Mouse (Mus musculus) midbrain, embryonic 11.5 days (tissue): ENCODE data around the gene Itpkb. TPM values are rescaled to one million over a fixed set of nuclear protein-coding genes. Genes with fewer than 3 reads are reported as not detected.

ENCODE experiments used
- ATAC-seq: fragments of 200-750 bp; cut with Nextera tagmentation; 2 replicates; pipeline ENCODE4 v1.8.0; 2017; ENCODE audit warnings: moderate TSS enrichment, moderate library complexity; ENCODE audit not compliant: low FRiP score
- DNase-seq: peaks from one replicate; pipeline ENCODE4 v3.0.0; 2015; ENCODE audit warnings: low spot score; ENCODE audit errors: missing footprints
- H3K27ac ChIP-seq: fragments of 300-500 bp; sonication (generic); 2 replicates; pipeline ENCODE4 v1.5.1; 2014; ENCODE audit warnings: low read depth, low read length
- H3K27me3 ChIP-seq: fragments of 300-500 bp; sonication (generic); 2 replicates; pipeline ENCODE4 v1.6.1; 2014; ENCODE audit warnings: mild to moderate bottlenecking, low read length, moderate library complexity, mixed read lengths; ENCODE audit not compliant: control insufficient read depth, insufficient read depth
- H3K36me3 ChIP-seq: fragments of 300-500 bp; sonication (generic); 2 replicates; pipeline ENCODE4 v1.6.1; 2014; ENCODE audit warnings: mild to moderate bottlenecking, low read length, moderate library complexity, mixed read lengths; ENCODE audit not compliant: control insufficient read depth, insufficient read depth
- H3K4me1 ChIP-seq: fragments of 300-500 bp; sonication (generic); 2 replicates; pipeline ENCODE4 v1.6.1; 2014; ENCODE audit warnings: low read length; ENCODE audit not compliant: control insufficient read depth, insufficient read depth
- H3K4me2 ChIP-seq: fragments of 300-500 bp; sonication (generic); 2 replicates; pipeline ENCODE4 v1.6.1; 2014; ENCODE audit warnings: mild to moderate bottlenecking, moderate library complexity
- H3K4me3 ChIP-seq: fragments of 300-500 bp; sonication (generic); 2 replicates; pipeline ENCODE4 v1.5.1; 2014; ENCODE audit warnings: low read depth, low read length
- H3K9ac ChIP-seq: fragments of 300-500 bp; sonication (generic); 2 replicates; pipeline ENCODE4 v1.6.1; 2014; ENCODE audit warnings: low read length
- H3K9me3 ChIP-seq: fragments of 300-500 bp; sonication (generic); 2 replicates; pipeline ENCODE4 v1.6.1; 2016; ENCODE audit warnings: low read length; ENCODE audit not compliant: control insufficient read depth
- WGBS: fragments of 180-500 bp; shearing (Covaris S2); extraction: QIAGEN DNeasy Blood & Tissue Kit; methylation state at CpG from one replicate; pipeline ENCODE4 v1.1.7; 2014; 5-methylcytosine and 5-hydroxymethylcytosine counted together
- polyA plus RNA-seq: library from polyadenylated mRNA; unstranded; fragments of >200 nt; fragmentation: Nextera tagmentation; extraction: Ambion mirVana; gene quantifications from 2 replicates; pipeline ENCODE4 v1.2.1, GENCODE M21; 2014

The Itpkb gene
- polyA plus RNA-seq, 1 experiment from 2014 or later, result 1.9 TPM

- no peak for ATAC-seq
- 90% methylated on average over 5 of the region's 5 CpGs for WGBS
- no peaks in the 10 kb centered on the region; the same call in 1 of the 2 replicates for H3K4me1 ChIP-seq
These were observed 132.1 kb downstream of the Itpkb start for GRCm38 (mm10) chr1:180462396-180462795.

GRCm38 (mm10) chr1:180462983-180463475 is 132.7 kb downstream of the Itpkb start:
- no peak overlapping the region for H3K4me3 ChIP-seq
- H3K27ac ChIP-seq, result no peak overlapping the region
- H3K27me3 ChIP-seq, result no peaks in the 10 kb centered on the region
- no peaks in the 10 kb centered on the region for H3K36me3 ChIP-seq
- no peak overlapping the region for H3K4me2 ChIP-seq
- no peaks in the 10 kb centered on the region; the same call in 1 of the 2 replicates for H3K4me1 ChIP-seq
- no peak overlapping the region for H3K9ac ChIP-seq
- DNase-seq (no peak), ATAC-seq (no peak)
- 90% methylated on average over 5 of the region's 5 CpGs for WGBS
- no peaks in the 10 kb centered on the region for H3K9me3 ChIP-seq

More at GRCm38 (mm10) chr1:180462396-180462795, 132.1 kb downstream of the Itpkb start:
- H3K9ac ChIP-seq, result no peak overlapping the region
- DNase-seq, result no peak
- no peaks in the 10 kb centered on the region for H3K9me3 ChIP-seq
- no peaks in the 10 kb centered on the region for H3K36me3 ChIP-seq
- H3K4me2 ChIP-seq, result no peak overlapping the region
- no peaks in the 10 kb centered on the region for H3K27me3 ChIP-seq
- H3K4me3 ChIP-seq, result no peak overlapping the region
- no peak overlapping the region for H3K27ac ChIP-seq

- DNase-seq (no peak), ATAC-seq (no peak)
- Histone ChIP-seq H3K36me3 (no peaks in the 10 kb centered on the region), H3K27ac (no peak overlapping the region), H3K4me2 (no peak overlapping the region), H3K4me3 (no peak overlapping the region), H3K9me3 (no peaks in the 10 kb centered on the region), H3K27me3 (no peaks in the 10 kb centered on the region), H3K9ac (no peak overlapping the region), H3K4me1 (no peaks in the 10 kb centered on the region; the same call in 1 of the 2 replicates)
- WGBS, result 75% methylated on average over 5 of the region's 5 CpGs
These were observed 134.1 kb downstream of the Itpkb start for GRCm38 (mm10) chr1:180464357-180464756.

- no peak overlapping the region for H3K9ac ChIP-seq
- no peak overlapping the region for H3K27ac ChIP-seq
- no peak overlapping the region for H3K4me2 ChIP-seq
- no peaks in the 10 kb centered on the region for H3K9me3 ChIP-seq
- DNase-seq (peak; percentile 81), ATAC-seq (no peak)
- no peaks in the 10 kb centered on the region for H3K36me3 ChIP-seq
- no peaks in the 10 kb centered on the region for H3K4me1 ChIP-seq
- H3K4me3 ChIP-seq, result no peak overlapping the region
- H3K27me3 ChIP-seq, result no peaks in the 10 kb centered on the region
- 73% methylated on average over 5 of the region's 5 CpGs for WGBS
These were observed 135.3 kb downstream of the Itpkb start for GRCm38 (mm10) chr1:180465620-180466019.

GRCm38 (mm10) chr1:180468004-180468403 is 137.7 kb downstream of the Itpkb start:
- WGBS, result 91% methylated on average over 4 of the region's 4 CpGs
- Histone ChIP-seq H3K4me1 (no peaks in the 10 kb centered on the region), H3K4me3 (no peak overlapping the region), H3K27me3 (no peaks in the 10 kb centered on the region), H3K27ac (no peak overlapping the region), H3K9me3 (no peaks in the 10 kb centered on the region), H3K9ac (no peak overlapping the region), H3K4me2 (no peak overlapping the region), H3K36me3 (no peaks in the 10 kb centered on the region)
- no peak for DNase-seq
- ATAC-seq, result no peak

GRCm38 (mm10) chr1:180473566-180473965 is 143.3 kb downstream of the Itpkb start:
- Histone ChIP-seq H3K4me2 (no peak overlapping the region), H3K27me3 (no peaks in the 10 kb centered on the region), H3K4me1 (no peaks in the 10 kb centered on the region), H3K4me3 (no peak overlapping the region), H3K27ac (no peak overlapping the region), H3K36me3 (no peaks in the 10 kb centered on the region), H3K9me3 (no peaks in the 10 kb centered on the region), H3K9ac (no peak overlapping the region)
- DNase-seq, result no peak
- ATAC-seq, result no peak

Other genes starting within 250 kb of the Itpkb start
- gene Coq8a, start 130.9 kb upstream of the Itpkb start, polyA plus RNA-seq, result 0.93 and 1.8 TPM in 2 replicates
- 5.2 and 5.4 TPM in 2 replicates for gene Psen2, start 67.0 kb upstream of the Itpkb start, polyA plus RNA-seq
- 1.0 TPM in 2 replicates for gene Stum, start 153.0 kb downstream of the Itpkb start, polyA plus RNA-seq
- 188 and 213 TPM in 2 replicates for gene Parp1, start 238.4 kb downstream of the Itpkb start, polyA plus RNA-seq